Mouse (Mus musculus) yolk sac, embryonic 10.5 days (tissue): ENCODE measurements around the gene Hspb1.

Experiments
- DNase-seq: peaks from one replicate; pipeline ENCODE4 v3.0.0-alpha.2; 2017; ENCODE audit warnings: low spot score

Gene Hspb1

DNA sequence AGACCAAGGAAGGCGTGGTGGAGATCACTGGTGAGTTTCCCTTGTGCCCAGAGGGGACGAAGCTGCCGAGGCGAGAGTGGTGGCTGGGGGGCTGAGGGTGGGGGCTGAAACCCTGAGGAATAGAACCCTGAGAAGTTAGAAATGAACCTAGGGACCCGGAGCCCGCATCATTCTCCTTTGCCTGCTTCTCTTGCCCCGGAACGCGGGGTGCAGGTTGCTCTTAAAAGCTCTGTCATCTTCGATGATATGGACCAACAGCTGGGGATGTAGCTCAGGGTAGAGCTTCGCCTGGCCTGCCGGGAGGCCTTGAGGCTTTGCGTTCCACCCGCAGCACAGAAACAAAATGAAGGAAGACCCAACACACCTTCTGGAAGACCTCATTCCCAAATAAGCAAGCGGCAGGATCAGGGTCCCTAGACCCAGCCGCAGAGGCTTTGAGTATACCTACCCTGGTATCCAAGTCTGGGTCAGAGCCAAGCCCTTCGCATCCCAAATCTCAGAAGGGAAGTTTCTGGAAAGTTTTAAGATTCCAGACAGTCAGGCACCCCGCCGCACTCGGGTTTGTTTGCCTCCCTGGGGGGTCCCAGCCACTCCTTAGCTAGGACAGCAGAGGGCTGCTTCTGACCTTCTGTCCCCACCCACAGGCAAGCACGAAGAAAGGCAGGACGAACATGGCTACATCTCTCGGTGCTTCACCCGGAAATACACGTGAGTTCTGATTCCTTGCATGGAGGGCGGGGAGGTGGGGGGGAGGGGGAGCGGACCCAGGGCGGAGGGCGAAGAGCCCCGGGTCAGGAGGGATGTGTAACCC lies 891 bp downstream of the Hspb1 start:
- peak; percentile 71 for DNase-seq

DNA sequence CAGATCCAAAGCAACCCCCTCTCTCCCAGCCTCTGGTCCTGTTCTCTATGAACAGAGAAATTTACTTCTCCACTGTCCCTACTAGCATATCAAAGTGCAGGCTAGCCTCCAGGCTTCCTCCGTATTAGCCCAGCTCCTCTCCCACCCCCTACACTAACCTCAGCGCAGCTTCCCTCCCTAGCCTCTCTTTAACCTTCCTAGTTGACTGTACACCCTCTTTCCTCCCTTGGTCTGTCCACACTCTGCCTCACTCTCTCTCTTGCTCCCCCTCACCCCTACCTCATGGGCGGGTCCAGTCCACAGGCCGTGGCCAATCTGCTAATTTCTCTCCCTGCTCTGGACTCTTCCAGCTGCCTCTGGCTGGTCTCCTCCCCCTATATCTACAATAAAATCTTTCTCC lies 2.6 kb downstream of the Hspb1 start:
- DNase-seq = no peak

GRCm38 (mm10) chr5:135890920-135891319 lies 3.2 kb downstream of the Hspb1 start:
- DNase-seq = no peak

- DNase-seq = no peak
Observed at GRCm38 (mm10) chr5:135892589-135893351, 5.1 kb downstream of the Hspb1 start.

- DNase-seq = no peak
Observed at GRCm38 (mm10) chr5:135894958-135895357, 7.2 kb downstream of the Hspb1 start.

GRCm38 (mm10) chr5:135898028-135898427 lies 10.3 kb downstream of the Hspb1 start:
- no peak for DNase-seq

DNA sequence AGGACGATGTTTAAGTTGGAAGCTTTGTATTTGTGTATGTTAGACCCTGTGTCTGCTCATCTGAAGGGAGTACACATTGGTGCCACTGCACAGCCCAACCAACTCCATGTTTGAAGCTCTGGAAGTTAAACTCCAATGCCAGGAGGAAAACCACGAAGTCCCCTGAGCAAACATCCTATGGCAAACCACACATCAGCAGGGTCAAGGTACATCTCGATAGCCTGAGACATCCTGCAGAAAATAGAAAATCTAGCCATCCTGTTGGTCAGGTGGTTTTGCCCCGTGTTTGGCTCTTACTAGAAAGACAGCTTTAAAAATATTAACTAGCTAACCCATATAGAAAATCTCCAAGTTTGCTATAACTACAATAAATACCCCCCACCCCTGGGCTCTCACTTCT lies 11.3 kb downstream of the Hspb1 start:
- peak; percentile 72 for DNase-seq

DNA sequence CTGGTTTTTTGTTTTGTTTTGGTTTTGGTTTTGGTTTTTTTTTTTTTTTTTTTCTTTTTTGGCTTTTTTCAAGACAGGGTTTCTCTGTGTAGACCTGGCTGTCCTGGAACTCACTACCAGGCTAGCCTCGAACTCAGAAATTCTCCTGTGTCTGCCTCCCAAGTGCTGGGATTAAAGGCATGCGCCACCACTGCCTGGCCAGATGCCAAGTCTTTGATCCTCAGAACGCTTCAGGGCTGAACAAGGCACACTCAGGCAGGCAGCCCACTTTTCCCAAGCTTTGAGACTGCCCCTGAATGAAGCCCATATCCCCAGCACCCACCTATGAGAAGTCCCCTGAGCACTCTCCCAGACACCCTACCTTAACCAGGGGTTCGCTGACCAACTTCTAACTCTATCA lies 12.1 kb downstream of the Hspb1 start:
- DNase-seq = no peak

GRCm38 (mm10) chr5:135900701-135901100 lies 13.0 kb downstream of the Hspb1 start:
- DNase-seq = no peak

DNA sequence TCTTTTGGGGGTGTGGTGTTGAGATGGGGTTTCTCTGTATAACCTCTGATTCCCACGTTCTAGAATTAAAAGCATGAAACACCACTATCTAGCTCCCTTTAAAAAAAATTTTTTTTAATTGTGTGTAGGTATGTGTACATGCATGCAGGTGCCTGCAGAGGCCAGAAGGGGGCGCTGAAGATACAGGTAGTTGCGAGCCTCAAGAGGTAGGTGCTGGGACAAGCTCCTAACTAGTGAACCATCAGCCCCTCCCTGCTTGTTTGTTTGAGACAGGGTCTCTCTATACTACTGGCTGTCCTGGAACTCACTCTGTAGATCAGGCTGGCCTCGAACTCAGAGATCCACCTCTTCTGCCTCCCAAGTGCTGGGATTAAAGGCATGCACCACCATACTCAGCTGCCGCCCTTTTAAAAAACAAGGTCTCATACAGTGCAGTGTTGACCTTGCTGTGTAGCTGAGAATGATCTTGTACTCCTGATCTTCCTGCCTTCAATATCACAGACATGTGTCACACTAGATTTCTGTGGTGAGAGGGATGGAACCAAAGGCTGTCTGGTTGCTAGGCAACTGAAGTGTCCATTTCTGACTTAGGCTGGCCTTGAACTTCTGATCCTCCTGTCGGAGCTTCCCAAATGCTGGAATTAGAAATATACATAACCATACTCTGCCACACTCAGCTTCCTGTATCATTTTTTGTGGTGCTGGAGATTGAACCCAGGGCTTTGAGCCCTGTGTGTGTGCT lies 13.8 kb downstream of the Hspb1 start:
- DNase-seq = no peak

GRCm38 (mm10) chr5:135903058-135903457 lies 15.3 kb downstream of the Hspb1 start:
- DNase-seq = no peak

- DNase-seq = peak; percentile 90
Observed at GRCm38 (mm10) chr5:135903551-135904151, 15.9 kb downstream of the Hspb1 start.

DNA sequence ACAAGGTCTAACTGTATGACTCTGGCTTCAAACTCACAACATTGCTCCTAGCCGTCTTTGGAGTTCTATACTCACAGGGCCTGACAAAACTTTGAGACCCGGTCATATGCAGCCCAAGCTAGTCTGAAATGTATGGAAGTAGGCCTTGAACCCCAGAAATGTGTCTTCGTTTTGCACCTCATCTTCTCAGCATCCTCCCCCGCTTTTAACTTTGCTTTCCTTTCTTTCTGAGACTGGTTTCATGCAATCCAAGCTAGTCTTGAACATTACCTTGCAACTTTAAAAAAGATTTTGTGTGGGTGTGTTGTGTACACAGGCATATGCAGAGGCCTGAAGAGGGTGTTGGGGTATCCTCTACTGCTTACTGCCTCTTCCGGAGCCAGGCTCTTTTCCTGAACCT lies 16.5 kb downstream of the Hspb1 start:
- no peak for DNase-seq

DNA sequence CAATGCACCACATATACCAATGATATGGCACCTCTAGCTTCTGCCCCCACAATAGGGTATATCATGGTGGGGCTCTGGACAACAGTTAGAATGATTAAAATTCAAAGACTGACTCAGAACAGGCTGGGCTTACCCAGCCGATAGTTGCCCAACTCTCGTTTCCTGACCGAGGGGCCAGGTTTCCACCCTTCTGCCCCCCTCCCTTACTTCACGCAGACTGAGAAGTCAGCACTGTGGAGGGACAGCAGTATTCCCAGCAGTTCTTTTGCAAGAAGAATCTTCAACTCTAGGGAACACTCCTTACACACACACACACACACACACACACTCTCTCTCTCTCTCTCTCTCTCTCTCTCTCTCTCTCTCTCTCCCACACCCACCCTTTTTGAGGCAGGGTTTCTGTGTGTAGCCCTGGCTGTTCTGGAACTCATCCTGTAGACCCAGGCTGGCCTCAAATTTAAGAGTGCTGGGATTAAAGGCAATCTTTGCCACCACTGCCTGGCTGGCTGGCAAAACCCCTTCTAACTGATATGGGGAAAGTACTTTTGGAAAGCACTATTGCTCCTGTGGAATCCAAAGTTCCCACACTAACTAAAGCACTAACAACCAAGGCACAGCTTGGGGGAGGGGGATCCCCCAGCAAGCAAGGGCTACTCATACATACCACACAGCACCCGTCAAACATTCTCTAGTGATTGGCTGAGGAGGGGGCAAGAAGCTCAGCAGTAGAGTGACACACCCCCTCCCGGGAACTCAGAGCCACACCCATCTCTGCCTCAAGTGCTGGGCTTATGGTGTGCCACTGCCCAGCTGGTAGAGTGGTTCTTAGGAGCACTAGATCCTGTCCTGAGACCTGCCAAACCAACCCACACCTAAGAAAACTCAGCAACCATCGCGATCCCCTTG lies 17.9 kb downstream of the Hspb1 start:
- DNase-seq = no peak

- DNase-seq = no peak
Observed at GRCm38 (mm10) chr5:135906846-135907245, 19.1 kb downstream of the Hspb1 start.

- peak; percentile 37 for DNase-seq
Observed at GRCm38 (mm10) chr5:135907256-135907655, 19.5 kb downstream of the Hspb1 start.

DNA sequence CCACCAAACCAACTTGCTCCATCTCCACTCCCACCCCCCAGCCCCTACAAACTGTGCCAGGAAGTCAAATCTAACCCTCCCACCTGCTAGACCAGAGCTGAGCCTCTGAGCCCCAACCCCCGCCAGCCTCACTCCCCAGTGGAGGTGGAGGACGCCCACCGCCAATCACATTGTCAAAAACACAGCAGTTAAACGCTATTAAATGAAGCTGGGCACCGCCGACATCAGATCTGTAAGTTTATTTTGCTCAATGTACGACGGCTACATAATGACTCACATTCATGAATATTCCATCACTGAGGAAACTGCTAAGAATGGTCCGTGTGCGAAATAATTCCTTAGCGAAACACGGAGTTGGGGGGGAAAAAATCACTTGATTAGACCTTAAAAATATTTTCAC lies 20.5 kb downstream of the Hspb1 start:
- no peak for DNase-seq

DNA sequence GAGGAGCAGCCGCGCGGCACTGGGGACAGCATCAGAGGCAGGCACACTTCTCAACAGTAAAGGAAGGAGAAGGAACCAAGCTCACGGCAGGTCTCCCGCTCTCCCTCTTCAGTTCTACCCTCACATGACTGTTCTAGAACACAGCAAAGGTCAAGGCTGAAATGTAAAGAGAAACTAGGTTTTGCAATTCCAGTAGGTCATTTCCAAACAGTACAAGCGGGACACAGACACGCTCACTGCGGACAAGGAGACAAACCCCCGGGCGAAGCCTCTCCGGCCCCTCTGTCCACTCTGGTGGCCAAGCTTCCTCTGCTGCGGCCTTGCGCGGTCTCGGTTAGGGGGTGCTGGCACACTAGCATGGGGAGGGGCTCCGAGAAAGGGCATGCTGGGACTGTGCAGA lies 21.3 kb downstream of the Hspb1 start:
- peak; percentile 36 for DNase-seq

DNA sequence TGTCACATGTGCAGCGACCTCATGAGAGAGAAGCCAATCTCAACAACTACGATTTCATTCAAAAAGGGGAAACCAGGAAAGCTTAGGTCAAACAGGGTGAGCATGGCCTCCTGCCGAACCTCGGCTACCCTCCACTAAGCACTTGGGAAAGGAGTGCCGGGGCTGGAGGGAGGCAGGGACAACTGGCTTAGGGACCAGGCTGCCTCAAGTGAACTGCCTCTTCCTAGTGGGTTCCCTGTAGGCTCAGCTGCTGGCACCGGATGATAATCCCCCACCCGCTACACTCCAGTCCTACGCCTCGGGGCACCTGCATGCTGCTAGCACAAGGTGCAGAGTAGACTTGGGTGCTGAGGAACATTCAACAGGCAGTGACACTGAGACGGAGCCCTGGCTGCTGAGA lies 21.9 kb downstream of the Hspb1 start:
- no peak for DNase-seq

- DNase-seq = no peak
Observed at GRCm38 (mm10) chr5:135910813-135911212, 23.1 kb downstream of the Hspb1 start.

- DNase-seq = no peak
Observed at GRCm38 (mm10) chr5:135911633-135912220, 24.0 kb downstream of the Hspb1 start.
